In genomic region chr2:167776251-167777168, GRCm38 (mm10) we compare ENCODE assay signal across 8 mouse cellular contexts.
DNase-seq lines count a peak whose midpoint lies in the region; ATAC-seq and TF ChIP-seq lines count a peak whose summit lies in the region.

No protein-coding gene starts in this region.

- no peak for TF ChIP-seq CTCF in E14TG2a.4 (conservative IDR thresholded peaks at IDR 0.05; ENCODE audit: low read length)
- no peak for TF ChIP-seq CTCF in lung, postnatal 0 days (IDR thresholded peaks at IDR 0.05)

- peak; percentile 95 for DNase-seq in heart, adult 11 months
- no peak for DNase-seq in heart, postnatal 10 days
- peak; percentile 44 for DNase-seq in lung, postnatal 0 days (ENCODE audit: low spot score)
- no peak for DNase-seq in thymus, postnatal 4 days
- DNase-seq in kidney, adult 9 months = no peak

- WGBS in heart, embryonic 16.5 days = 86% methylated on average over 24 of the region's 24 CpGs
- 60% methylated on average over 24 of the region's 24 CpGs for WGBS in lung, postnatal 0 days

- no peaks in the 10 kb centered on the region for H3K9me3 ChIP-seq in E14TG2a.4 (ENCODE audit: low read length)
- no peaks in the 10 kb centered on the region for H3K9me3 ChIP-seq in heart, embryonic 16.5 days (replicated peaks; ENCODE audit: control insufficient read depth, low read length)
- no peaks in the 10 kb centered on the region for H3K9me3 ChIP-seq in lung, postnatal 0 days (ENCODE audit: low read length)

- H3K27ac ChIP-seq in heart, embryonic 16.5 days (ENCODE audit: low read length) = peak overlapping the region; percentile 91
- peak overlapping the region; percentile 85 for H3K27ac ChIP-seq in lung, postnatal 0 days (ENCODE audit: low read length)

- H3K4me2 ChIP-seq in heart, embryonic 16.5 days (ENCODE audit: low read depth, low read length) = no peak overlapping the region
- H3K4me2 ChIP-seq in lung, postnatal 0 days (replicated peaks; ENCODE audit: low read depth, low read length) = no peak overlapping the region

- intact Hi-C loops in heart, postnatal 10 days (cut with DNase I) = loop anchor here (5.0 kb wide), 2 partner anchors 84 to 116 kb away; no protein-coding TSS in a partner anchor

- ATAC-seq in heart, embryonic 16.5 days (replicated peaks; ENCODE audit: extremely low read depth, insufficient read depth, low FRiP score) = no peak
- no peak for ATAC-seq in lung, postnatal 0 days
- ATAC-seq in activated CD4-positive, CD25-positive, alpha-beta regulatory T cell, adult 4 months = no peak

- H3K27me3 ChIP-seq in E14TG2a.4 (ENCODE audit: insufficient read depth, low read length) = peaks cover 19% of the 10 kb centered on the region
- H3K27me3 ChIP-seq in heart, embryonic 16.5 days (ENCODE audit: control insufficient read depth, insufficient read depth, low read length) = no peaks in the 10 kb centered on the region
- no peaks in the 10 kb centered on the region for H3K27me3 ChIP-seq in lung, postnatal 0 days (replicated peaks; ENCODE audit: insufficient read depth, low read length)

- peaks cover 43% of the 10 kb centered on the region for H3K4me1 ChIP-seq in E14TG2a.4 (replicated peaks; ENCODE audit: low read depth, low read length)
- peaks cover 20% of the 10 kb centered on the region for H3K4me1 ChIP-seq in heart, embryonic 16.5 days (ENCODE audit: control insufficient read depth, insufficient read depth, low read length)
- H3K4me1 ChIP-seq in lung, postnatal 0 days (ENCODE audit: insufficient read depth, low read depth, low read length) = peaks cover 42% of the 10 kb centered on the region

- TF ChIP-seq EP300 in lung, postnatal 0 days (IDR thresholded peaks at IDR 0.05) = no peak

- H3K36me3 ChIP-seq in E14TG2a.4 (ENCODE audit: insufficient read depth, low read length) = peaks cover 6% of the 10 kb centered on the region; the same call in 1 of the 2 replicates
- H3K36me3 ChIP-seq in heart, embryonic 16.5 days (ENCODE audit: control insufficient read depth, insufficient read depth) = no peaks in the 10 kb centered on the region
- no peaks in the 10 kb centered on the region for H3K36me3 ChIP-seq in lung, postnatal 0 days (ENCODE audit: insufficient read depth, low read length)

- no peak overlapping the region for H3K9ac ChIP-seq in heart, embryonic 16.5 days (ENCODE audit: low read length)
- no peak overlapping the region for H3K9ac ChIP-seq in lung, postnatal 0 days (replicated peaks; ENCODE audit: low read depth)

- H3K4me3 ChIP-seq in E14TG2a.4 (replicated peaks; ENCODE audit: low read length) = peak overlapping the region; percentile 80; the same call in 1 of the 2 replicates
- H3K4me3 ChIP-seq in heart, embryonic 16.5 days (ENCODE audit: low read length) = peak overlapping the region; percentile 52; the same call in 1 of the 2 replicates
- H3K4me3 ChIP-seq in lung, postnatal 0 days (ENCODE audit: low read depth, low read length) = no peak overlapping the region

Comparison
In these comparisons a context has a peak if more than half of its experiments do, and no peak if none do; other contexts are left out.
1. DNase-seq: peak in heart, adult 11 months (single experiment) and lung, postnatal 0 days (single experiment); none in heart, postnatal 10 days (0 of 2), thymus, postnatal 4 days (single experiment) and kidney, adult 9 months (single experiment).